In the genomic region with DNA sequence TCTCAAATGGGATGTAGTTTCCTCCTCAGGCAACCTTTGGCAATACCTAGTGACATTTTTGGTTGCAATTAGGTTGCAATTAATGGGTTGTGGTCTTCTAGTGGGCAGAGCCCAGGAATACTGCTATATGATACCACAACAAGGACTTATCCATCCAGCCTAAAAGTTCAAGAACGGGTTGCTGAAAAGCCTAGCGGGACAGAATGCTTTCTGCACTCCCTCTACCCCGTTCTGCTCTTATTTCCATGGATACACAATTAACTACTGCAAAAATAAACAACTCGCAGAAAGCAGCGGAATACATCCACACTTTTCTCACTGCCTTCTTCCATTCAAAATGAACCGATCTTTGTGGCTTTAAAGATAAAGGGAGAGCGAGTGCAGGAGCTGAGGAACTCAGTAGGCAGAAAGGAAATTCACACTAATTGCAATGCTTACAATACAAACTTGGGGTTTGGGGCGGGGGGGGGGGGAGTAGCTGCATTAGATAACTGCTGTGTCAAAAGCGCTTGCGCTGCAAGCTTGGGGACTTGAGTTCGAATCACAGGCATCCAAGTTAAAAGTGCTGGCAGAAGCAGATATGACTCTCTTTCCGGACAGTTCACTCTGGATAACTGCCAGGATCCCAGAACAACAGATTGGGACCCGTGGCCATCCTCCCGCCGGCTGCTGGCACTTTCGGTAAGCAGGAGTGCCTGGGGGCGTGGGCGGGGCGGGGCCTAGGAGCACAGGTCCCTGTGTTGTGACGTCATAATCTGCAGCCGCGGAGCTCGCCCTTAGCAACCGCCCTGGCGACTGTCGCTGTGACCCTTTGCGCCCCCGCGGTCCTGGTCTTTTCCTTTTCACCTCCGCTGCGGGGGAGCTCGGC, we compare ENCODE assay signal across 8 mouse cellular contexts. TPM values are rescaled to one million over a fixed set of nuclear protein-coding genes. Genes with fewer than 3 reads are reported as not detected.
DNase-seq lines count a peak whose midpoint lies in the region; ATAC-seq and TF ChIP-seq lines count a peak whose summit lies in the region.

A gene (plus strand): TSS at position 766 of the 868 bp plus-strand sequence.

- WGBS in embryonic facial prominence, embryonic 13.5 days, result 3% methylated on average over 32 of the region's 32 CpGs
- WGBS in heart, adult 2 months, result 3% methylated on average over 32 of the region's 32 CpGs
- WGBS in kidney, adult 2 months, result 3% methylated on average over 32 of the region's 32 CpGs
- 3% methylated on average over 32 of the region's 32 CpGs for WGBS in limb, embryonic 11.5 days
- 5% methylated on average over 32 of the region's 32 CpGs for WGBS in midbrain, embryonic 13.5 days
- 1% methylated on average over 32 of the region's 32 CpGs for WGBS in small intestine, adult 2 months

- no peak for TF ChIP-seq EP300 in heart, adult 2 months (IDR thresholded peaks at IDR 0.05; ENCODE audit: insufficient read depth, low read depth, low read length)

- ATAC-seq in embryonic facial prominence, embryonic 13.5 days (ENCODE audit: insufficient number of reproducible peaks, insufficient read depth, low FRiP score, low TSS enrichment, low read depth), result peak; percentile 84
- peak; percentile 96 for ATAC-seq in limb, embryonic 11.5 days (ENCODE audit: insufficient number of reproducible peaks, low FRiP score, low TSS enrichment, low read depth)
- peak; percentile 93 for ATAC-seq in midbrain, embryonic 13.5 days

- H3K27me3 ChIP-seq in embryonic facial prominence, embryonic 13.5 days, result no peaks in the 10 kb centered on the region
- no peaks in the 10 kb centered on the region for H3K27me3 ChIP-seq in heart, adult 2 months (ENCODE audit: control insufficient read depth, insufficient read depth, low read length)
- H3K27me3 ChIP-seq in kidney, adult 2 months (replicated peaks; ENCODE audit: control insufficient read depth, insufficient read depth, low read length), result no peaks in the 10 kb centered on the region
- H3K27me3 ChIP-seq in limb, embryonic 11.5 days (ENCODE audit: control insufficient read depth, insufficient read depth, low read length), result no peaks in the 10 kb centered on the region
- H3K27me3 ChIP-seq in midbrain, embryonic 13.5 days, result no peaks in the 10 kb centered on the region
- no peaks in the 10 kb centered on the region; the same call in 1 of the 2 replicates for H3K27me3 ChIP-seq in small intestine, adult 2 months (ENCODE audit: control insufficient read depth, insufficient read depth, low read length)

- intact Hi-C loops in heart, adult 2 months (cut with DNase I), result no loop called here

- peak within 1 kb of the TSS; percentile 74 for H3K4me2 ChIP-seq in embryonic facial prominence, embryonic 13.5 days
- H3K4me2 ChIP-seq in limb, embryonic 11.5 days (ENCODE audit: low read depth, severe bottlenecking), result peak within 1 kb of the TSS; percentile 69
- H3K4me2 ChIP-seq in midbrain, embryonic 13.5 days (replicated peaks), result peak within 1 kb of the TSS; percentile 73

- H3K27ac ChIP-seq in embryonic facial prominence, embryonic 13.5 days, result no peak within 1 kb of the TSS
- H3K27ac ChIP-seq in heart, adult 2 months, result peak within 1 kb of the TSS; percentile 42; the same call in 1 of the 2 replicates
- peak within 1 kb of the TSS; percentile 57 for H3K27ac ChIP-seq in kidney, adult 2 months (ENCODE audit: insufficient read depth, low read depth, low read length)
- H3K27ac ChIP-seq in limb, embryonic 11.5 days (replicated peaks; ENCODE audit: low read depth, low read length), result no peak within 1 kb of the TSS
- peak within 1 kb of the TSS; percentile 60 for H3K27ac ChIP-seq in midbrain, embryonic 13.5 days
- H3K27ac ChIP-seq in small intestine, adult 2 months (ENCODE audit: insufficient read depth, low read depth, low read length), result no peak within 1 kb of the TSS

- no peaks in the 10 kb centered on the region for H3K79me2 ChIP-seq in heart, adult 2 months (replicated peaks; ENCODE audit: control insufficient read depth, insufficient read depth, low read length)

- no peak for TF ChIP-seq CTCF in heart, adult 2 months (IDR thresholded peaks at IDR 0.05)
- TF ChIP-seq CTCF in kidney, adult 2 months (conservative IDR thresholded peaks at IDR 0.05; ENCODE audit: insufficient read depth, insufficient read length, low read depth, low read length), result no peak
- no peak for TF ChIP-seq CTCF in small intestine, adult 2 months (IDR thresholded peaks at IDR 0.05; ENCODE audit: extremely low read depth, insufficient read length, insufficient replicate concordance, low read depth, low read length)

- H3K4me1 ChIP-seq in embryonic facial prominence, embryonic 13.5 days, result peaks cover 6% of the 10 kb centered on the region
- H3K4me1 ChIP-seq in heart, adult 2 months (ENCODE audit: control insufficient read depth, insufficient read depth, low read length), result no peaks in the 10 kb centered on the region
- no peaks in the 10 kb centered on the region; the same call in 1 of the 2 replicates for H3K4me1 ChIP-seq in kidney, adult 2 months (ENCODE audit: control insufficient read depth, insufficient read depth, low read length)
- 0 out of 2 replicates have a peak, but pooled peaks cover 2% of the 10 kb centered on the region for H3K4me1 ChIP-seq in limb, embryonic 11.5 days (ENCODE audit: control insufficient read depth, insufficient read depth, low read length)
- peaks cover 17% of the 10 kb centered on the region for H3K4me1 ChIP-seq in midbrain, embryonic 13.5 days (replicated peaks)
- H3K4me1 ChIP-seq in small intestine, adult 2 months (ENCODE audit: control insufficient read depth, insufficient read depth, insufficient read length, low read length), result no peaks in the 10 kb centered on the region

- H3K9ac ChIP-seq in embryonic facial prominence, embryonic 13.5 days, result peak within 1 kb of the TSS; percentile 82
- peak within 1 kb of the TSS; percentile 65 for H3K9ac ChIP-seq in heart, adult 2 months (ENCODE audit: low read depth, low read length)
- peak within 1 kb of the TSS; percentile 56 for H3K9ac ChIP-seq in limb, embryonic 11.5 days (ENCODE audit: low read length)
- H3K9ac ChIP-seq in midbrain, embryonic 13.5 days (replicated peaks), result peak within 1 kb of the TSS; percentile 82

- DNase-seq in 3T3-L1 (ENCODE audit: low read depth, low spot score), result peak; percentile 92
- peak; percentile 57 to 69 for DNase-seq in adrenal gland, postnatal 4 days (ENCODE audit: low spot score in 2 of 2)
- DNase-seq in heart, adult 2 months, result peak; percentile 83 to 85
- DNase-seq in kidney, adult 2 months, result peak; percentile 90
- DNase-seq in limb, embryonic 11.5 days (ENCODE audit: low spot score), result peak; percentile 91

- H3K9me3 ChIP-seq in embryonic facial prominence, embryonic 13.5 days, result 0 out of 2 replicates have a peak, but pooled peaks cover 5% of the 10 kb centered on the region
- H3K9me3 ChIP-seq in limb, embryonic 11.5 days (ENCODE audit: control insufficient read depth, low read length), result no peaks in the 10 kb centered on the region
- peaks cover 3% of the 10 kb centered on the region; the same call in 1 of the 2 replicates for H3K9me3 ChIP-seq in midbrain, embryonic 13.5 days

- H3K36me3 ChIP-seq in embryonic facial prominence, embryonic 13.5 days, result peaks cover under 1% of the 10 kb centered on the region; the same call in 1 of the 2 replicates
- no peaks in the 10 kb centered on the region for H3K36me3 ChIP-seq in heart, adult 2 months (ENCODE audit: control insufficient read depth, insufficient read depth, low read length)
- H3K36me3 ChIP-seq in kidney, adult 2 months (ENCODE audit: control insufficient read depth, insufficient read depth, low read length), result no peaks in the 10 kb centered on the region
- no peaks in the 10 kb centered on the region for H3K36me3 ChIP-seq in limb, embryonic 11.5 days (ENCODE audit: control insufficient read depth, insufficient read depth, low read length)
- H3K36me3 ChIP-seq in midbrain, embryonic 13.5 days, result peaks cover 6% of the 10 kb centered on the region
- 0 out of 2 replicates have a peak, but pooled peaks cover 2% of the 10 kb centered on the region for H3K36me3 ChIP-seq in small intestine, adult 2 months (ENCODE audit: control insufficient read depth, insufficient read depth, low read length)

- TF ChIP-seq POLR2A in heart, adult 2 months (IDR thresholded peaks at IDR 0.05; ENCODE audit: insufficient read depth, low read depth, low read length), result peak; percentile 29; the same call in 1 of the 2 replicates
- no peak for TF ChIP-seq POLR2A in kidney, adult 2 months (IDR thresholded peaks at IDR 0.05; ENCODE audit: low read depth, low read length)
- no peak for TF ChIP-seq POLR2A in small intestine, adult 2 months (IDR thresholded peaks at IDR 0.05; ENCODE audit: low read depth, low read length)

- peak within 1 kb of the TSS; percentile 85 for H3K4me3 ChIP-seq in embryonic facial prominence, embryonic 13.5 days
- peak within 1 kb of the TSS; percentile 74 for H3K4me3 ChIP-seq in heart, adult 2 months
- H3K4me3 ChIP-seq in kidney, adult 2 months (ENCODE audit: insufficient read depth, low read depth, low read length), result peak within 1 kb of the TSS; percentile 100
- H3K4me3 ChIP-seq in limb, embryonic 11.5 days (ENCODE audit: low read depth, low read length), result peak within 1 kb of the TSS; percentile 53
- peak within 1 kb of the TSS; percentile 83 for H3K4me3 ChIP-seq in midbrain, embryonic 13.5 days (replicated peaks)
- H3K4me3 ChIP-seq in small intestine, adult 2 months (ENCODE audit: low read depth, low read length), result peak within 1 kb of the TSS; percentile 98

RNA-seq across cellular contexts. Expression of the gene that starts here (rescaled TPM):
- 10 to 100 TPM; 19.5 to 19.8 TPM for total RNA-seq in adrenal gland, postnatal 4 days (2021)
- 19.7 and 22.6 TPM in 2 replicates for polyA plus RNA-seq in embryonic facial prominence, embryonic 13.5 days (2015; fragmentation: Nextera tagmentation; extraction: Ambion mirVana)
- total RNA-seq in heart, adult 2 months (2021), result 1 to 10 TPM; 5.2 to 6.5 TPM
- 2.2 and 3.0 TPM in 2 replicates for polyA plus RNA-seq in heart, adult 2 months (2012; rRNA removed)
- polyA plus RNA-seq in kidney, adult 2 months (2012; rRNA removed), result 3.2 and 3.7 TPM in 2 replicates
- polyA plus RNA-seq in limb, embryonic 11.5 days (2014; fragmentation: Nextera tagmentation; extraction: Ambion mirVana), result 25.5 and 26.1 TPM in 2 replicates
- polyA plus RNA-seq in midbrain, embryonic 13.5 days (2015; fragmentation: Nextera tagmentation; extraction: Ambion mirVana), result 29.9 and 31.9 TPM in 2 replicates
- polyA plus RNA-seq in small intestine, adult 2 months (2012; rRNA removed), result 0.33 and 0.44 TPM in 2 replicates

Comparison
In these comparisons a context has a peak if more than half of its experiments do, and no peak if none do; other contexts are left out.
1. H3K27ac ChIP-seq: peak in heart, adult 2 months (single experiment), kidney, adult 2 months (single experiment) and midbrain, embryonic 13.5 days (single experiment); none in embryonic facial prominence, embryonic 13.5 days (single experiment), limb, embryonic 11.5 days (single experiment) and small intestine, adult 2 months (single experiment).
2. Peak in every context shown above with its lines, with median percentiles within 50 percentile points of each other: DNase-seq, ATAC-seq, H3K4me2 ChIP-seq, H3K4me3 ChIP-seq and H3K9ac ChIP-seq.